Comparison of ENCODE assay signal across 13 mouse cellular contexts in the genomic region with DNA sequence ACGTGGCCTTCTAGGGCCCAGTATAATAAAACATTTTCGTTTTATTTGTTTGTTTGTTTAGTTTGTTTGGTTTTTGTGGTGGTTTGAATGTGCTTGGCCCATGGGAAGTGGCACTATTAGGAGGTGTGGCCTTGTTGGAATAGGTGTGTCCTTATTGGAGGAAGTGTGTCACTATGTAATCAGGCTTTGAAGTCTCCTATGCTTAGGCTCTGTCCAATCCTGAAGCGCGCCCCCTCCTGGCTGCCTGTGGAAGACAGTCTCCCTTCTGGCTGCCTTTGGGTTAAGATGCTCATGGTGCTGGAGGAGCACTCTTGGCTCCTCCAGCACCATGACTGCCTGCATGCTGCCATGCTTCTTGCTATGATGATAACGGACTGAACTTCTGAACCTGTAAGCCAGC. TPM values are rescaled to one million over a fixed set of nuclear protein-coding genes. Genes with fewer than 3 reads are reported as not detected.
DNase-seq lines count a peak whose midpoint lies in the region; ATAC-seq lines count a peak whose summit lies in the region.
"Had no signal": no experiment of that assay in that cellular context is flagged by ENCODE, and none has a peak within 500 bp of the region (broad histone marks: within the 10 kb centered on the region; RNA-seq: fewer than 3 reads in every experiment).

No protein-coding gene starts in this region.

- no peaks in the 10 kb centered on the region for H3K36me3 ChIP-seq in hindbrain, embryonic 11.5 days (ENCODE audit: control insufficient read depth, insufficient read depth, low read length)
- no peaks in the 10 kb centered on the region for H3K36me3 ChIP-seq in hindbrain, embryonic 12.5 days
- no peaks in the 10 kb centered on the region for H3K36me3 ChIP-seq in midbrain, embryonic 11.5 days (ENCODE audit: control insufficient read depth, insufficient read depth, low read length)
- H3K36me3 ChIP-seq: limb, embryonic 15.5 days; midbrain, embryonic 13.5 days had no signal

- no peak for ATAC-seq in hindbrain, embryonic 11.5 days (ENCODE audit: low FRiP score)
- ATAC-seq in hindbrain, embryonic 12.5 days (ENCODE audit: low FRiP score), result no peak
- ATAC-seq in midbrain, embryonic 11.5 days (ENCODE audit: low FRiP score), result no peak
- ATAC-seq: midbrain, embryonic 13.5 days had no signal

- H3K9me3 ChIP-seq in hindbrain, embryonic 11.5 days (ENCODE audit: control insufficient read depth, low read length), result no peaks in the 10 kb centered on the region
- no peaks in the 10 kb centered on the region for H3K9me3 ChIP-seq in hindbrain, embryonic 12.5 days (replicated peaks)
- H3K9me3 ChIP-seq in midbrain, embryonic 11.5 days (ENCODE audit: control insufficient read depth, low read length), result no peaks in the 10 kb centered on the region
- H3K9me3 ChIP-seq: limb, embryonic 15.5 days; midbrain, embryonic 13.5 days had no signal

- no peak overlapping the region for H3K9ac ChIP-seq in hindbrain, embryonic 11.5 days (ENCODE audit: low read depth, low read length)
- H3K9ac ChIP-seq in hindbrain, embryonic 12.5 days, result no peak overlapping the region
- no peak overlapping the region for H3K9ac ChIP-seq in midbrain, embryonic 11.5 days (ENCODE audit: low read length)
- H3K9ac ChIP-seq: limb, embryonic 15.5 days; midbrain, embryonic 13.5 days had no signal

- no peaks in the 10 kb centered on the region for H3K27me3 ChIP-seq in hindbrain, embryonic 11.5 days (ENCODE audit: control insufficient read depth, insufficient read depth, low read length)
- H3K27me3 ChIP-seq in hindbrain, embryonic 12.5 days, result no peaks in the 10 kb centered on the region
- H3K27me3 ChIP-seq in midbrain, embryonic 11.5 days (ENCODE audit: control insufficient read depth, insufficient read depth, low read length), result no peaks in the 10 kb centered on the region
- H3K27me3 ChIP-seq: limb, embryonic 15.5 days; midbrain, embryonic 13.5 days had no signal

- no peak overlapping the region for H3K4me2 ChIP-seq in hindbrain, embryonic 11.5 days (replicated peaks; ENCODE audit: low read depth, low read length)
- no peak overlapping the region for H3K4me2 ChIP-seq in hindbrain, embryonic 12.5 days (replicated peaks)
- no peak overlapping the region for H3K4me2 ChIP-seq in midbrain, embryonic 11.5 days
- H3K4me2 ChIP-seq: limb, embryonic 15.5 days; midbrain, embryonic 13.5 days had no signal

- WGBS in hindbrain, embryonic 11.5 days, result 71% methylated on average over 5 of the region's 5 CpGs
- WGBS in hindbrain, embryonic 12.5 days, result 67% methylated on average over 5 of the region's 5 CpGs
- 71% methylated on average over 5 of the region's 5 CpGs for WGBS in midbrain, embryonic 11.5 days

- no peak overlapping the region for H3K4me3 ChIP-seq in hindbrain, embryonic 11.5 days (ENCODE audit: low read depth, low read length)
- no peak overlapping the region for H3K4me3 ChIP-seq in hindbrain, embryonic 12.5 days
- H3K4me3 ChIP-seq in midbrain, embryonic 11.5 days (ENCODE audit: low read depth, low read length), result no peak overlapping the region
- H3K4me3 ChIP-seq: limb, embryonic 15.5 days; midbrain, embryonic 13.5 days had no signal

- DNase-seq in hindbrain, embryonic 11.5 days (ENCODE audit: low spot score), result peak; percentile 11
- peak; percentile 8 for DNase-seq in right cerebral cortex, postnatal 4 days
- DNase-seq in right cerebral cortex, postnatal 14 days, result no peak
- peak; percentile 17 for DNase-seq in embryo, embryonic 9.5 days (ENCODE audit: extremely low spot score)
- DNase-seq in thymus, postnatal 4 days, result peak; percentile 73
- DNase-seq in midbrain, embryonic 11.5 days (ENCODE audit: low spot score, missing footprints), result no peak
- DNase-seq in MN1 (ENCODE audit: low spot score), result no peak
- DNase-seq: adrenal gland, postnatal 36 days; gastrocnemius, postnatal 10 days had no signal

- no peaks in the 10 kb centered on the region for H3K4me1 ChIP-seq in hindbrain, embryonic 11.5 days (replicated peaks; ENCODE audit: control insufficient read depth, insufficient read depth, low read length)
- no peaks in the 10 kb centered on the region for H3K4me1 ChIP-seq in hindbrain, embryonic 12.5 days
- H3K4me1 ChIP-seq in midbrain, embryonic 11.5 days (ENCODE audit: control insufficient read depth, insufficient read depth, low read length), result no peaks in the 10 kb centered on the region
- H3K4me1 ChIP-seq: limb, embryonic 15.5 days; midbrain, embryonic 13.5 days had no signal

- no peak overlapping the region for H3K27ac ChIP-seq in hindbrain, embryonic 11.5 days (ENCODE audit: low read depth, low read length)
- H3K27ac ChIP-seq in hindbrain, embryonic 12.5 days, result no peak overlapping the region
- no peak overlapping the region for H3K27ac ChIP-seq in midbrain, embryonic 11.5 days (ENCODE audit: low read depth, low read length)
- H3K27ac ChIP-seq: limb, embryonic 15.5 days; midbrain, embryonic 13.5 days had no signal

RNA-seq across cellular contexts. Expression of a gene that starts 5.9 kb away (rescaled TPM):
- polyA plus RNA-seq in hindbrain, embryonic 11.5 days (2014; fragmentation: Nextera tagmentation; extraction: Ambion mirVana), result not detected in 2 replicates
- not detected in 2 replicates for polyA plus RNA-seq in hindbrain, embryonic 12.5 days (2016; fragmentation: Nextera tagmentation; extraction: Ambion mirVana)
- not detected in 2 replicates for polyA plus RNA-seq in midbrain, embryonic 11.5 days (2014; fragmentation: Nextera tagmentation; extraction: Ambion mirVana)
- polyA plus RNA-seq: forebrain, embryonic 11.5 days had no signal

RNA-seq across cellular contexts. Expression of a gene that starts 36.7 kb away (rescaled TPM):
- 0.54 and 0.80 TPM in 2 replicates for polyA plus RNA-seq in hindbrain, embryonic 11.5 days (2014; fragmentation: Nextera tagmentation; extraction: Ambion mirVana)
- polyA plus RNA-seq in hindbrain, embryonic 12.5 days (2016; fragmentation: Nextera tagmentation; extraction: Ambion mirVana), result 0.20 and 0.26 TPM in 2 replicates
- polyA plus RNA-seq in midbrain, embryonic 11.5 days (2014; fragmentation: Nextera tagmentation; extraction: Ambion mirVana), result 0.14 and 0.28 TPM in 2 replicates

RNA-seq across cellular contexts. Expression of a gene that starts 46.5 kb away (rescaled TPM):
- polyA plus RNA-seq in hindbrain, embryonic 11.5 days (2014; fragmentation: Nextera tagmentation; extraction: Ambion mirVana), result 15.8 and 18.7 TPM in 2 replicates
- polyA plus RNA-seq in hindbrain, embryonic 12.5 days (2016; fragmentation: Nextera tagmentation; extraction: Ambion mirVana), result 23.3 and 23.5 TPM in 2 replicates
- 20.0 and 20.5 TPM in 2 replicates for polyA plus RNA-seq in midbrain, embryonic 11.5 days (2014; fragmentation: Nextera tagmentation; extraction: Ambion mirVana)

Comparison
In these comparisons a context has a peak if more than half of its experiments do, and no peak if none do; other contexts are left out.
1. DNase-seq: peak in hindbrain, embryonic 11.5 days (single experiment), right cerebral cortex, postnatal 4 days (single experiment), embryo, embryonic 9.5 days (single experiment) and thymus, postnatal 4 days (single experiment); none in right cerebral cortex, postnatal 14 days (single experiment), midbrain, embryonic 11.5 days (single experiment) and MN1 (single experiment).